Mouse (Mus musculus) lung, adult 18-20 months (tissue): Measurements from ENCODE around the gene Iqcj.

Experiments used
- DNase-seq, 2 experiments: peaks; one replicate each; pipeline ENCODE4 v3.0.0; 2022; ENCODE audit warnings: mixed read lengths in 2 of 2

The Iqcj gene

DNA sequence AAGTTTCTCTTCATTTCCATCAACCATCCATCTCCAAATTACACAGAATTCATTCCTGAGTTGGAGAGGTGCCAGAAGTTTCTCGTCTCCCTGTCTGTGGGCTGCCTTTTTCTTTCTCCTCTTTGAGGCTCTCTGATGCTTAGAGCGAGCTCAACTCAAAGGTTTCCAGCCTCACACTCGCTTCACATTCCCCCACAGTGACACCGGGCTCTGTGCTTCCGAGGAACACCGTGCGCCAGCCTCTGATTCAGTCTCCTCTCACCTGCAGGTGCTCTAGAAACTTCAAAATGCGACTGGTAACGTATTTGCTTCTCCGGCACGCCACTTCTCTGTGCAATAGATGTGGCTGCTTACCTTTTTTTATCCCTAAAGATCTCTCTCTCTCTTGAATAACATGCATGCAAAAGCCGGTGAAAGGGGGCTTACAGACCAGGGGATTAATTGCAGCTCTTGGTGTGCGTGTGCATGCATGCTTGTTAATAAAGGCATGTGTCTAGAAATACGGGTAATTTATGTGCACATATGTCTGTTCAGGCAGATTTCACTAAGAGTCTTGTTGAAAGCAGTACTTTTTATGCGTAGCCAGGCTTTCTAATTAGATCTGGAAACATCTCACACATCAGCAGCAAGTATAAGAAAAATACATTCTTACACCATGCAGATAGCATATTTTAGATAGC is at the start of gene Iqcj, which contains the start of gene Iqschfp:
TSS of gene Iqcj (plus strand) at position 195 of the 680 bp plus-strand sequence.
TSS of gene Iqschfp (plus strand) at position 207 of the 680 bp plus-strand sequence.
- no peak for DNase-seq

DNA sequence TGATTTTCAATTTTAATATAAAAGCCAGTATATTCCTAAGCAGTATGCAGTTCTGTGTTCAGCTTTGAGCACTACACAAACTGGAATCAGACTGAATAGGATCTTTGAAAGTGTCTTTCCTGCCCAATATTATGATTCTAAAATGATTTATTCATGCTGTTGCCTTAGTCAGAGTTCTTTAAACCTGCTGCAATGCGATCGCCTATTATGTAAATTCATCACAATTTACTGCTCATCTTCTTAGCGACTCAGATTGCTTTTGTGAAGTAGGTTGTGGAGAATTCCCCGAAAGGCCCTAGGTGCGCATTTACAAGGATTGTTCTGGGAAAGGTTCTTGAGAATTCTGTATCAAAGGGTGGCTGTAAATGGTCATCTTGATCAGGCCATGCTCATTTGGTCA is 39.6 kb upstream of the Iqcj start:
- no peak for DNase-seq

DNA sequence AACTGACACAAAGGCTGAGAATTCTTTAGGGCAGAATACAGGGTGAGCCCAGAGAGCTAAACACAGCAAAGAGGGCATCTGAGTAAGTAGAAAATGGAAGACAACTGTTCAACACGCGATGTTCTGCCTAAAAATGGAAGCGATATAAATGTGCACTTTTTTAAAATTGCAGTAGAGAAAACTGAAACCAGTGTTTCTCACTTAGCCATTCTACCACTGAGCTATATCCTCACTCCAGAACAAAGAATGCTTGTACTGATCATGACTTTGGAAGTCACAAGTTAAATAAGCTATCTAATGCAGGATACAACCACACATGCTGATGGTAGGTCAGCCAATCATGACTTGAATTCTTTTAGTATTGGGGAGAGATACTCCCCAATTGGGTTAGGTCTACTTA is 30.5 kb upstream of the Iqcj start:
- no peak for DNase-seq

DNA sequence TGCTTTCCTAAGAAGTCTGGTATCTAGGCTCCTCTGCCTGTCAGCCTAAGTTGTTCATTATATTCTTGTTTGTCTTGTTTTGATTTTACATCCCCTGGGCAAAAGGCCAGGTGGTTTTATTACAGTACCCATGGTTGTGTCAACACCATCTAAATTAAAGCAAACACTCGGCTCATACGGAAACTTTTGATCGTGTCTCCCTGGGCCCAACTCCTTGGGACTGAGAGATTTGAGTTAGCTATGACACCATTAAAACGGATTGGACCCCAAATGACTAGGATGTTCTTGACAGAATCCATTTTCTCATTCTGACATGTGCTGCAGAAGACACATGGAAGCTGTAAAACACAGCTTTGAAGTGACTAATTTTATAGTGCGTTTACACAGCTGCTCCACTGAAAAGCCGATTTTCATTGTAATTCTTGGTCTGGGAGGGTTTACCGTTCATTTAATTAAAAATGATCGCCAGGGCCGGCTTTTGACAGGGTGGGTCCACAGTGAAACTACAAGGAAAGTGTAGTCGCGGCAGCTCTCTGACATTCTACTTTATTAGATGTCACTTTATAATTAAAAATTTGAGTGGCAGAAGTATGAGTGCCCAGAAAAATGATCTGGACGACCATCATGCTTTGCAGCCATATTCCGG is 24.5 kb upstream of the Iqcj start:
- DNase-seq, result peak in 1 of 2 experiments; percentile 4

DNA sequence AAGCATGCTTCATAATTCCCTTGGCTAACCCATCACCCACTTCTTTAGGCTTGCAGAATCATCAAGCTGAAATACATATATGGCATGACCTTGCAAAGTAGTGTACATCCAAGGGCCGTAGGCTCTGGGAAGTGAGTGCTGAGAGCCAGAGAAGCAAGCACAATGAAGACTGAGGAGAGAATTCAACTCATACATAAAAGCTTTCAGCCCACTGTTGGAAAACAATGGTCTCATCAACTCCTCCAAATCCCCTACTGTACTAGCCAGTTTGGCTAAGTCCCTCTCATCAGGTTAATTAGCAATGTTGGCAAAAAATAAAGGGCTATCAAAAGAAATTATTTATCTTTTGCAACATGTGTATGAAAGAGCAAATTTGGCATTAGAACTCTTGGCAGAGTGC is 22.6 kb upstream of the Iqcj start:
- DNase-seq, result no peak

DNA sequence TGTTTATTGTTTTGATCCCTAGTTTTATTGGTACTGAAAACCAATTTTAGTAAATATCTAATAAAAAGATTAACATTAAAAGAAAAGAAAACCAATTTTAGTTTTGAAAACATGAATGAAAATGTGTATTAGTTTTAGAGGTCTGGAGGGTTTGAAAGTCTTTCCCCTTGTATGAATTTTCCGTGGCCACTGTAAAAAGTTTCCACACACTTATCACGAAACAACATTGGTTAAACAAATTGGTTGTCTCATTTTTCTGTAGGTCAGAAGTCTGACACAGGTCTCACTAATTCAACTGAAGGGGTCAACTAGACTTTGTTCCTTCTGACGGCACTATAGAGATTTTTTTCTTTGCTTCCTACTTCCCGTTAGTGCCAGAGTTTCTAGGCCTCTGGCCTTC is 14.8 kb upstream of the Iqcj start:
- no peak for DNase-seq

DNA sequence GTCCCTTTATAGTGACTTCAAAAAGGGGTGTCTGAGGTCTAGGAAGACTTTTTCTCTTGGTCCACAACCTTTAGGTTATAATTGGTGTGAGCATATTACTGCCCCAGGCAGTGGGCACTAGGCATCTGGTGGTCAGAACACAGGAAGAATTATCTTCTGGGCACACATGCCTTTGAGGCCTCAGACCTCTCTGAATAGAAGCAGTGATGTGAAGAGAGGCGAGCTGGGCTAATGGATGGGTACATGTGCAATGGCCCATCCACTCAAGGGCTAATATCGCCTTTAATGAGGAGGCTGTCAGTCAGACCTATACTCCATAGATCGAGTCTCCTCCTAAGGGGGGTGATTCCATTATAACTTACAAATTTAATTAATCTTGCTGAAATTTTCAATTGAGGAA is 7.7 kb upstream of the Iqcj start:
- DNase-seq, result no peak

DNA sequence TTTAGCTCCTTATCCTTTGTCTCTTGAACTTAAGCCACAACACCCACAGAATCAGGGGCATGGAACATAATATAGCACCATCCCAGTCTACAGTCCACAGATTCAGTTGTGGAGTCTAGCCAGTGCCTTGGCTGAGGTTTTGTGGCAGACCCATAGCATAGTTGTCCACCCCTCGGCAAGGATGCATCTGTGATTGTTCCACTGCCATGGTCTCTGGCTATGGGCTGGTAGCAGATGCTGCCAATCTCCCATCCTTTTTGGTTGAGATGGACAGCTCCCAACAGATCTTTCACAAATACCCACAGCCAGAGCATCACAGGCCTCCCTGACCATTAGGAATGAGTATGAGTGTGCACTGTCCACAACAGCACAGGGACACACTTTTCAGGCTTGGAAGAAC is 5.8 kb upstream of the Iqcj start:
- DNase-seq, result no peak

DNA sequence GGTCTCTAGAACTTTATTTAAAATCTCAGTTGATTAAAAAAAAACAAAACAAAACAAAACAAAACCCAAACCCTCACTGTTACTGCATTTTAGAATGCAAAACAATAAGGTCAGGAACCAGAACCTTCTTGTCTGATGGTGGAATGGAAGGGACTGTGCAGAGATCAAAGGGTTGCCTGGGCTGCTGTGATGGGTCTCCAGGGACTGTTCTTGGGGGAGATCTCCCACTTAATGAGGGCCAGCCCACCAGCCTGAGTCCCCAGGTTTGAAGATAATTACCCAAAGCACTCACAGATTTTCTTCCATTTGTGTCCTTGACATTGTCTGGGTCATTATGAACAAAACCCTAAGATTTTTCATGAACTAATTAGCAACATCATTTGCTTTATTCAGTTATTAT is 4.8 kb upstream of the Iqcj start:
- DNase-seq, result no peak

DNA sequence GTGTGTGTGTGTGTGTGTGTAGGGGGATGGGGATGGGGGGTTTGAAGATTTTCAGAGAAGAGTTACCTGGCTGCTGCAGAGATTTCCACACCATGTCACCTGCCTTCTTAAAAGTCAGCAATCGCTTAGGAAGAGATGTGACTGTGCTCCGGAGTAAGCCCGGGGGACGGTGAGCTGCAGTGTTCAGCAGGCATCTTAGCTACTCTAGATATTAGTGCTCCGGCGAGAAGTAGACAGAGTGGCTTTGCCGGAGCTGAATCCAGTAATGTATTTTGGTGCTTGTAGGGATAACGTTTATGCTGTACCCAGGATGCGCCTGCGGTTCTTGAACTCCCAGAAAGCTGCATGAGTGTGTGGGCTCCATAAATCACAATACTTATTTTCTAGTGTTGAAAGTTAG is 748 bp downstream of the Iqcj start:
- DNase-seq, result no peak

DNA sequence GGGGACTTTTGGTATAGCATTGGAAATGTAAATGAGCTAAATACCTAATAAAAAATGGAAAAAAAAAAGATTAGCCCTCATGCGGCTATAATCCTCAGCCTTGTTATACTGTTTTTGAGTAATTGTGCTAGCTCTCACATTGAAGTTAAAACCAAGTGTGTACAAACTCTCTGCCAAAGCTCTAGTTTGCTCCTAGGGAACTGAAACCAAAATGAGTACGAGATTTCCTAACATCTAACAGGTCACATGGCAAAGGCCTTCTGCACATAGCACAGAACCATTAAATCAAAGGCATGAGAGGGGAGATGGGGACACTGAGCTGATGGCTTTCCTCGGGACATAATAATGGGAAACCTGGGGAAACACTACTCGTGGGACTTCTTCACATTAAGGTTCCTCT is 10.5 kb downstream of the Iqcj start:
- DNase-seq, result no peak

DNA sequence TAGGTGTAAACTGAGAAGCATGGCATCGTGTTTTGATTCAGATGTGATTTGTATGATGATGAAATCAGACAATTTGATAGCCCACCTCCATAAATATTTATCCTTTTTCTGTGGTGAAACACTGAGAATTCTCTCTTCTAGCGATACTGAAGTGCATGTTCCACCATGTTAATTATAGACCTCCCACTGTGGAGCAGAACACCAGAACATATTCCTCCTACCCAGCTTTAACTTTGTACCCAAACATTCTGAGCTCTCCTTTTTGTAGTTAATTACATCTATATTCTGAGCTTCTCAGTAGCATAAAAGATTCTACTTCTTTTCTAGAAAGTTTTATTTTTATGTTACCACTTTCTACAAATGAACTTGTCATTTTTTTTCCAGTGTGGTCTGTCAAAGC is 16.6 kb downstream of the Iqcj start:
- DNase-seq, result no peak

DNA sequence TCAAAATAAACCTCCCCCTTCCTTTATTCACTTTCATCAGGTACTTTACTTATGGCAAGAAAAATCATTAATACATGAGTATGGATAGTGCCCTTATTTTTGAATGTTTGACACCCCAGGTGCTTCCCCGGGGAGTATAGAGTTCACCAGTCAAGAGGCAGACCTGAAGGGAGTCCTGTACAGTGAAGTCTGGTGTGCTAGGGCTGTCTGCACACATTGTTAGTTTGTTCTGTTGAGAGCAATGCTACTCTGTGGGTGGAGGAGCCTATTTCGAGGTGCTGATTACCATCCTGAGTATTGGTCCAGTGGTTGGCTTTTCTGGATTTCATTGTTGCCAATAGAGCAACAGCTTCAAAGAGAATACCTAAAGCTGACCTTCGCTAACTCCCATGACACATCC is 26.1 kb downstream of the Iqcj start:
- no peak for DNase-seq

DNA sequence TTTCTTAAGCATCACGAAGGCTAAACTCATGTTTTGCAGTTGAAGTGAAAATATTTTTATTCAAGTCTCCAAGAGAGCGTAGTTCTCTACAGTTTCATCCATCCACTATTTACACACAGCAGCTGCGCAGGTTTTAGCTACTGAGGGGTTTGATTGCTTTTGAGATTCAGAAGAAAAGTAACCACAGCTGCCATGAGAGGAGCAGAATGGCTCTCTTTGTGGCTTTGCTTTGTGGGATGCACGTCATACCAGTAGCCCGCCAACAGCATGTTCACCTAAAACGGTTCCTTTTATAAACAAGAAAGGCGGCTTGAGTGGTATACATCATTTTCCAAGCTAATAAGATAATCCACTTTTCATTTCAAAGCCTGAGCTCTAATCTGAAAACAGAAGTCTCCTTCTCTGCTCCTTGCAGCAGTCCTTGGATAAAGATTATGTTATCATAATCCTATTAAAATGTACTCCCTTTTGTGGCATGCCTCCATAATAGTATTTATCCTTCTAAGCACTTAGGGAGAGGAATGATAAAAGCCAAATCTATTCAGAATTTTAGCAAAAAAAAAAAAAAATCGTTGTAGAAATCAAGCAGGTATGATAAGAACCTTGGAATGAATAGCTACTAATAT is 26.7 kb downstream of the Iqcj start:
- no peak for DNase-seq

DNA sequence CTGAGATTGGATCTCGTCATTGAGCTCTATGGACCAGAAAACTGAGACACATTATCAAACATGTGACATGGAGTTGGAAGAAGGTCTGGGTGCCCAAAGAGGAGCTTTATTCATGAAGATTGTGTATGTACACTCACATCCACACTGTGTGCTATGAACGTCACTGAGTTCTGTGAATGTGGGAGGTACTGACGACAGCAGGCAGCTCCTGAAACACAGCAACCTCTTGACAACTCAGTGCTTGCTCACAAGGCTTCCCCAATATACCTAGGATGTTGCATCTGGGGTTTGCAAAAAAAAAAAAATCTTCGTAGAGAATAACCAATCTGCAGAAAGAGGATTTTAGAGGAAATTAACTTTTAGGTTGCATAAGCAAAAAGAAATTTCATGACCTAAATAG is 31.1 kb downstream of the Iqcj start:
- no peak for DNase-seq

DNA sequence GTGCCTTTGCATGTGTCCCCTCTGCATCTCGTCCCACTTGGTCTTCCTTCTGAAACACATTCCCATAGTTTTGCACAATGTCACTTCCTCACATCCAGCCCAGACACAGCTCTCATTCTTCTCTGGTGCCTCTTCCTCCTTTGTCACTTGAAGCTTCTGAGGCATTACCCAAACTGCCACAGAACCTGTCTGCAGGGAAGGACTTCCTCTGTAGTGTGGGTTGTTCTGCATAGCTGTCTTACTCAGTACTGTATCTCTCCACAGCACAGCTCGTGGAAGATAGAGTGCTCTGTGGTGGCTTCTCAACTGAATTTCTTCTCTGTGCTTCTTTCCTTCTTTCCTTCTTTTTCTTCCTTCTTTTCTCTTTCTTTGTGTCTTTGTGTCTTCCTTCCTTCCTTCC is 33.4 kb downstream of the Iqcj start:
- DNase-seq, result no peak

DNA sequence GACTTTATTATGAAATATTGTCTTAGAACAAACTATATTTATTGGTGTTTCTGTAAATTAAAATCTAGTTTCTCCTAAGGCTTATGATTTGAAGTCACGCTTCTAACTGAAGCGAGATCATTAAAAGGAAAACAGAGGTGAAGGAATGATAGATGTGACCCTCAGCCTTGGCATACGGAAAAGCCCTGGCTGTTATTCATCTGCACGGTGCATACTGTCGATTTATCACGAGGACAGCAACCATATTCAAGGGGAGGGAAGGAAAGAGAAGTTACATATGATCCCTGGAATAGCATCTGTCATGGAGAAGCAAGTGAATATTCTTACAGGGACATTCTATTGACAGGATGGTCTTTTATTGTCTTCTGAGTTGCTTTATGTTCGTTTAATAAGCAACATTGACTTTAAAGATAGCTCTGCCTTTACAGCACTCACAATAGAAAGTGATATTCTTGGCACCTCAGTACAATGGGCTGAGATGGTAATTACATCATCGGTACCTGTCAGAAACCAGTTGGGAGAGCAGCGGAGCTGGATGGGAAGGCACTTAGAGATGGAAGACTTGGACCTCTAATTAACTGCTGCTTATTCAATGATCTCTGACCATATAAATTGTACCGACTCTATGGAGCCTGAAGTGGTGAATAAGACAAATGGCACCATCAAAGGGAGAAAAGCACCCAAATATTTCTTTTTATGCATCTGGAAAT is 38.6 kb downstream of the Iqcj start:
- DNase-seq, result no peak

DNA sequence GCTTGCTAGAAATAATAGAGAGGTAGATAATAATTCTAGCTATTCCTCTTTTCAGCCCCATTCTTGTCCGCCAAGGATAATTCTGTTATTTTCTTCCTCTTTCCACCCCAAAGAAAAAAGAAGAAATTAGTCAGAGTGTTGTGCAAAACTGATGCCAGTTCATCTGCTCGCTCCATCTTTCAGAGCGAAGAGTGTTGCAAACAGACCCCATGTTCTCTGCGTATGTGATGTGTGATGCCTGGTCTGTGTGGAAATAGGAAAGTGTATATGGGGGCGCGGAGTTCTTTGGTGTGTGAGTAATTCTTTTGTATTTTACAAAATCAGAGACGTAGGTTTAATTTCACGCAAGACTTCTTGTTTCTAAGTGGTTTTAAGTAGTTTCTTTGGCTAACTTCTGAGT is 39.2 kb downstream of the Iqcj start:
- DNase-seq, result no peak

DNA sequence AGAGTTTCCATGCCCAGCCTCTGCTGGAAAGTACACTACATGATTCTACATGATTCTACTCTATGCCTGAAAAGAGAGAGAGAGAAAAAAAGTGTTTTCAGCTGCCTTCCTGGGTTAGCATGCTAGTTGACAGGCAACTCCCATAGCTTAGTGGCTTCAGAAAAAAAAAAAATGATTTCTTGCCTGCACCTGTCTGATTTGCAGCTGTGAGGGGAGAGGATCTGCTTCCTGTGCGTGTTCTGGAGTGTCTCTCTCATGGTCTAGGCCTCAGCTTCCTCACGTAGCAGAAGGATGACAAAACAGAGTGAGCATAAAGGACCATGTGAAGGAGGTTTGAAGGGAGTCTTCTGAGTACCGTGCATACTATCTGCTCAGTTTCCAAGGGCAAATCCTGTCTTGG is 39.9 kb downstream of the Iqcj start:
- no peak for DNase-seq

DNA sequence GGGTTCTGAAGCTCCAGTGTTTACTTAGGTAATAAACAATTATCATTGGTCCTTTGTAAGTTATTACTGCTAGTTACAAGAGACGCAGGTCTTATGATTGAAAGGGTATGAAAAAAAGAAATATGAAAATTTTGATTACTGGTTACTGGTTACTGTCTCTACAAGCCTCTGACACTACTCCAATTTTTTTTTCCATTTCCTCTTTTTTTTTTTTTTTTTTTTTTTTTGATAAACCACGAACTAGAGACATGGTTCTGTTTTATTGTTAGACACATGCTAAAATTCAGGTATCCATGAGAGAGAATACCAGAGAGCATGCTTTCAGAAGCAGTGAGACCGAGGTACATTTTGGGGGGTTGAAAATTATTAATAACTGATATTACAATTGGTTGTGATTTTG is 43.8 kb downstream of the Iqcj start:
- no peak for DNase-seq

DNA sequence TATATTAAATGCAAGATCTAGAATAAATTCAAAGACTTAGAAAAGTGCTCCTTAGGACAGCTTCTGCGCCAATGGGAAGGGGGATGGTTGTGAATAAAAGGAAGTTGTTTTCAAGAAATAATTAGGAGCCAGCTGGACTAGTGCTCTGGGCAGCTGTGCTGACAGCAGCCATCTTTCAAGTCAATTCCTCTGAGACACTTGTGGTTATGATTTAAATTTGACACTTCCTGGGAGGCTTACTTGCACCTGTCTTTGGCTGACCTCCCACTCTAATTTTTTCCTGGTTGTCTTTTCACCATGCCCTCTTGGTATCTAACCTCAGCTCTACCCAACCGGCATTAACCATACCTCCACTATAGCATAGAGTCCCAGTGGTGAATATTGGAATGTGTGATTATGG is 55.0 kb downstream of the Iqcj start:
- no peak for DNase-seq

DNA sequence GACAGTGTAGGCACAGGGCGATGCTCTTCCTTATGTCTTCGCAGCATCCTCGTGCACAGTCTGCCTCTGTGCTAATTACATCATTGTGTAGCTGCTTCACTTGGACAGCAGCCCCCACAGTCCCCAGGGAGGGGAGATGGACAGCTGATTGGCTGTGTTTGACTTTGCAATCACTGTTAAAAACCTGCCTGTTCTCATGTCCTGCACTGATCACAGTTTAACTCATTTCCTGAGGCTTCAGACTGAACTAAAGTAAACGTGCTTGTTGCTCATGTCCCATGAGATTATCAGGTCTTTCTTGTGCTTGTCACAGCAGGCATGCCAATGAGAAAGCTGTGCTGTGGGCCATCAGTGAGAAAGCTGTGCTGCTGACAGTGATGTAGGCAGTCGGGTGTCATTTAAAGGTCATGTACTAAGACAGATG is 60.5 kb downstream of the Iqcj start:
- no peak for DNase-seq

DNA sequence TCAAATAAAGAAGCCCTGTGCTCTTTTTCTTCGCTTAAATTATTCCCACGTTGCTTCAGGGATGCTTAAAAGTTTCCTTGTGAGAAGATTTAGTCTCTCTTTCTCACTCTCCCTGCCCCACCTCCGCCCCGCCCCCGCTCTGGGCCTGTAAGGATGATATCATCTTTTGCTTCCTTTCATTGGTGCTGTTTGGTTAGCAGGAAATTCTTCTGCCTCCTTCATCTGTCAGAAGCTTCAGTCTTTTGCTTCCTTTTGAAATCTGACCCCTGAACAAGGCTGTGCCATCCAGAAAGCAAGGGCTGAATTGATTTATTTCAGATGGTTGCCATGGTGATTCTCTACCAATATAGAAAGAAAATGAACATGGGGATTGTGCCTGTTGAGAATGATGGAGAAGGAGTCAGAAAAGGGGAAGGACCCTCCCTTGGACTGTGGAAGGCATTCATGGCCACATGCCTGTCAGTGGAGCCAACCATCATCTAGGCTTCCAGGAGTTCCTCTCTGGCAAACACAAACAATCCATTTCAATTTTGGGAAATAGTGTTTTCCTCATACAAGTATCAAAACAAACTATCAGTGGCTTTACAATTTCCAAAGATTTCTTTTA is 62.5 kb downstream of the Iqcj start:
- DNase-seq, result no peak
